Mouse (Mus musculus): ENCODE measurements around the gene Medag.

DNA sequence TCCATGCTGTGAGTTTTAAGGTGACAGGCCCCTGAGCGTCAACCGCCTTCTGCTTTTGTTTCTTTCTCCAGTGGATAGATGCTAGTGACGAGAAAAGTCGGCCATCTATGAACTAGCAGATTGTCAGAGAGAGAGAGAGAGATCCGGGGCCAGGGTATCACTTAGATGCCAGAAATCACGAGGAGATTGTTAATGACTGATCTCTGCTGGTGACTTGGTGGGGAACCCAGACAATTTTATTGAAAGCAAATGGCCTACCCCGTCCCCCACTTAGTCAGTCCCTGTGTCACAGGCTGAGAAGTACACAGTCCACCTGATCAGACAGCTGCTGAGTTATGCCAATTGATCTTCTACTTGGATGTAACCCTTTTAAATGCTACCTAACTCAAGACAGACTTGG, 37.9 kb downstream of the Medag start:
- no peak for TF ChIP-seq MYOG (IDR thresholded peaks at IDR 0.05; ENCODE audit: control insufficient read depth in 1 of 3, insufficient read depth in 1 of 3, insufficient read length in 2 of 3, low read depth in 2 of 3)
- TF ChIP-seq E2F4 (IDR thresholded peaks at IDR 0.05; ENCODE audit: insufficient read depth): no peak
- TF ChIP-seq POLR2A (IDR thresholded peaks at IDR 0.05; ENCODE audit: insufficient read length, low read depth): no peak
- no peak for TF ChIP-seq CEBPB (IDR thresholded peaks at IDR 0.05; ENCODE audit: insufficient read depth, poor library complexity, severe bottlenecking)
- TF ChIP-seq MYOD1 (IDR thresholded peaks at IDR 0.05; ENCODE audit: control insufficient read depth in 1 of 3, insufficient read length in 2 of 3, low read depth in 2 of 3): no peak
- no peak for TF ChIP-seq USF1 (IDR thresholded peaks at IDR 0.05; ENCODE audit: low read depth)
- no peak for TF ChIP-seq MAX (IDR thresholded peaks at IDR 0.05; ENCODE audit: low read depth)

Measured in myocyte (in vitro differentiated cells).